Mouse (Mus musculus) liver, postnatal 0 days (tissue): Measurements from ENCODE around the gene Cwc25. TPM values are rescaled to one million over a fixed set of nuclear protein-coding genes. Genes with fewer than 3 reads are reported as not detected.

Experiments
- ATAC-seq: fragments of 200-750 bp; cut with Nextera tagmentation; 2 replicates; pipeline ENCODE4 v1.8.0; 2017; ENCODE audit warnings: mild to moderate bottlenecking, moderate library complexity
- DNase-seq: peaks from one replicate; pipeline ENCODE4 v3.0.0-alpha.2; 2016
- H3K27ac ChIP-seq: fragments of 300-500 bp; sonication (generic); 2 replicates; pipeline ENCODE4 v1.5.1; 2014; ENCODE audit warnings: antibody characterized with exemption, moderate library complexity, mild to moderate bottlenecking, low read depth
- H3K27me3 ChIP-seq: fragments of 300-500 bp; sonication (generic); 2 replicates; pipeline ENCODE4 v1.6.1; 2014; ENCODE audit warnings: low read length, control low read depth, mixed read lengths; ENCODE audit not compliant: insufficient read depth
- H3K36me3 ChIP-seq: fragments of 300-500 bp; sonication (generic); replicated peaks from 2 replicates; pipeline ENCODE4 v1.6.1; 2014; ENCODE audit warnings: mild to moderate bottlenecking, control low read depth, low read length, moderate library complexity, mixed read lengths; ENCODE audit not compliant: insufficient read depth
- H3K4me1 ChIP-seq: fragments of 300-500 bp; sonication (generic); 2 replicates; pipeline ENCODE4 v1.6.1; 2014; ENCODE audit warnings: antibody characterized with exemption, mild to moderate bottlenecking, control low read depth; ENCODE audit not compliant: insufficient read depth
- H3K4me2 ChIP-seq: fragments of 300-500 bp; sonication (generic); 2 replicates; pipeline ENCODE4 v1.6.1; 2014; ENCODE audit warnings: low read depth, mild to moderate bottlenecking, low read length, moderate library complexity, mixed read lengths
- H3K4me3 ChIP-seq: fragments of 300-500 bp; sonication (generic); 2 replicates; pipeline ENCODE4 v1.5.1; 2014; ENCODE audit warnings: low read depth, low read length
- H3K9ac ChIP-seq: fragments of 300-500 bp; sonication (generic); replicated peaks from 2 replicates; pipeline ENCODE4 v1.6.1; 2014; ENCODE audit warnings: mild to moderate bottlenecking, moderate library complexity
- H3K9me3 ChIP-seq: fragments of 300-500 bp; sonication (generic); 2 replicates; pipeline ENCODE4 v1.6.1; 2016; ENCODE audit warnings: mild to moderate bottlenecking, control low read depth, low read length, mixed read lengths
- CTCF ChIP-seq: sonication (generic); IDR thresholded peaks from 2 replicates; pipeline ENCODE4 v1.5.1; 2016; ENCODE audit warnings: antibody characterized with exemption, low read depth
- EP300 ChIP-seq: IDR thresholded peaks from 2 replicates; pipeline ENCODE4 v1.6.1; 2016; ENCODE audit warnings: antibody characterized with exemption, low read depth, mild to moderate bottlenecking
- WGBS: fragments of 180-500 bp; shearing (Covaris S2); extraction: QIAGEN DNeasy Blood & Tissue Kit; methylation state at CpG from one replicate; pipeline ENCODE4 v1.1.7; 2014; ENCODE audit not compliant: insufficient replicate concordance; 5-methylcytosine and 5-hydroxymethylcytosine counted together
- polyA plus RNA-seq: library from polyadenylated mRNA; unstranded; fragments of >200 nt; fragmentation: Nextera tagmentation; extraction: Ambion mirVana; gene quantifications from 2 replicates; pipeline ENCODE4 v1.2.1, GENCODE M21; 2015

Gene Cwc25
- polyA plus RNA-seq, 1 experiment from 2014 or later, result 5.8 TPM

- H3K4me2 ChIP-seq, result no peak overlapping the region
- H3K9ac ChIP-seq, result no peak overlapping the region
- H3K4me3 ChIP-seq, result no peak overlapping the region
- H3K27me3 ChIP-seq, result no peaks in the 10 kb centered on the region
- H3K27ac ChIP-seq, result no peak overlapping the region
- no peaks in the 10 kb centered on the region for H3K9me3 ChIP-seq
- H3K36me3 ChIP-seq, result no peaks in the 10 kb centered on the region
- TF ChIP-seq EP300 (no peak), CTCF (no peak)
- peaks cover 13% of the 10 kb centered on the region; the same call in 1 of the 2 replicates for H3K4me1 ChIP-seq
- DNase-seq, result no peak
- WGBS, result 25% methylated on average over 2 of the region's 2 CpGs
- ATAC-seq, result no peak
These were observed 3.3 kb upstream of the Cwc25 start for GRCm38 (mm10) chr11:97769704-97770103.

DNA sequence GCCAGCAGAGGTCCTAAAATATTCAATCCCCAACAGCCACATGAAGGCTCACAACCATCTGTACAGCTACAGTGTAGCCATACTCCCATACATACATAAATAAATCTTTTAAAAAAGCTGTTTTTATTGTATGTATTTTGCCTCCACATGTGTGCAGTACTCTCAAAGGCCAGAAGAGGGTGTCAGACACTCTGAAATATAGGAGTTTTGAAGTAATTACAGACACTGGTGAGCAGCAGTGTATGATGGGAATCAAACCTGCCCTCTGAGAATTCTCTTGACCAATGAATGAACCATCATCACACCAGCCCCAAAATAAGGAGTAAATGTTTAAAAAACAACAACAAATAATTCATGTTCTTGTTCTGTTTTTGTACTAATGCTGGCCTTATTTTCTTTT is 4.7 kb downstream of the Cwc25 start:
- no peak for ATAC-seq
- no peak for TF ChIP-seq EP300
- peak; percentile 45 for TF ChIP-seq CTCF
- Histone ChIP-seq H3K9me3 (no peaks in the 10 kb centered on the region), H3K27ac (no peak overlapping the region), H3K4me2 (no peak overlapping the region), H3K4me1 (peaks cover 10% of the 10 kb centered on the region; the same call in 1 of the 2 replicates), H3K9ac (no peak overlapping the region), H3K4me3 (no peak overlapping the region), H3K36me3 (peaks cover 40% of the 10 kb centered on the region), H3K27me3 (no peaks in the 10 kb centered on the region)
- DNase-seq, result no peak

- Histone ChIP-seq H3K27me3 (no peaks in the 10 kb centered on the region), H3K27ac (no peak overlapping the region), H3K9me3 (no peaks in the 10 kb centered on the region), H3K4me1 (no peaks in the 10 kb centered on the region), H3K36me3 (peaks cover 55% of the 10 kb centered on the region), H3K4me3 (no peak overlapping the region), H3K4me2 (no peak overlapping the region), H3K9ac (no peak overlapping the region)
- DNase-seq (no peak), ATAC-seq (no peak)
- 69% methylated on average over 6 of the region's 6 CpGs for WGBS
- TF ChIP-seq CTCF (no peak), EP300 (no peak)
These were observed 7.4 kb downstream of the Cwc25 start for GRCm38 (mm10) chr11:97758942-97759341.

DNA sequence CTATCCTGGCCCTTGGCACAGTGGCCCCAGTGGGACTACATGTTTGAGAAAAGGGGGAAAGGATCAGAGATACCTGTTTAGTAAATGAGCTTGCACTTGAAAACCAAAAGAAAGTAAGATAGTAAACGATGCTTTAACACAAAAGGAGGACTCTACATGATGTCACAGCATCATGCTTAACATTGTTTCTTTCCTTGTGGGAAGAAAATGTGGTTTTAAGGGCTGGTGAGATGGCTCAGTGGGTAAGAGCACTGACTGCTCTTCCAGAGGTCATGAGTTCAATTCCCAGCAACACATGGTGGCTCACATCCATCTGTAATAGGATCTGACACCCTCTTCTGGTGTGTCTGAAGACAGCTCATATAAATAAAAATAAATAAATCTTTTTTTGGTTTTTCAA is 8.2 kb downstream of the Cwc25 start:
- no peak for ATAC-seq
- no peak for DNase-seq
- H3K4me1 ChIP-seq, result no peaks in the 10 kb centered on the region
- H3K4me2 ChIP-seq, result no peak overlapping the region
- WGBS, result 80% methylated on average over 1 of the region's 1 CpGs
- peaks cover 58% of the 10 kb centered on the region for H3K36me3 ChIP-seq
- H3K9ac ChIP-seq, result no peak overlapping the region
- no peaks in the 10 kb centered on the region for H3K9me3 ChIP-seq
- TF ChIP-seq EP300 (no peak), CTCF (no peak)
- H3K27ac ChIP-seq, result no peak overlapping the region
- H3K27me3 ChIP-seq, result no peaks in the 10 kb centered on the region
- no peak overlapping the region for H3K4me3 ChIP-seq

DNA sequence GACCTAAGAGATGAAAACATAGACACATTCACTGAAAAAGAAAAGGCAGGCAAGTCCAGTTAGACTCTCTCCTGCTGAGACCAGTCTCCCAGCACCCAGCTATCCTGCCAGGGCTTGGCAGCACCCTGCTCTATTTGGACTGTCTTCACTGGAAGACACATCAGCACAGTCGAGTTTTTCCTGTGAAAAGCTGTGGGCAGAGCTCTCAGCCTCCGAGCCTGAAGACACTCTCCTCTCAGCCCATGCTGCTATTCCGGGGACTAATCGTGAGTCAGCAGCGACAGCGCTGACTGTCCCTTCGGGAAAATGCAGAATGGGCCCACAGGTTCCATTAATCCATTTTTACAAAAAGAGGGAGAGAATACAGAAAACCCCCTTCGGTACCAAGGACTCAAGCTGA is 13.1 kb downstream of the Cwc25 start:
- Histone ChIP-seq H3K27ac (no peak overlapping the region), H3K9ac (no peak overlapping the region), H3K4me3 (no peak overlapping the region), H3K4me2 (no peak overlapping the region), H3K9me3 (no peaks in the 10 kb centered on the region), H3K4me1 (no peaks in the 10 kb centered on the region), H3K36me3 (peaks cover 66% of the 10 kb centered on the region), H3K27me3 (no peaks in the 10 kb centered on the region)
- WGBS, result 95% methylated on average over 8 of the region's 8 CpGs
- no peak for TF ChIP-seq EP300
- TF ChIP-seq CTCF, result no peak
- ATAC-seq, result no peak
- no peak for DNase-seq

DNA sequence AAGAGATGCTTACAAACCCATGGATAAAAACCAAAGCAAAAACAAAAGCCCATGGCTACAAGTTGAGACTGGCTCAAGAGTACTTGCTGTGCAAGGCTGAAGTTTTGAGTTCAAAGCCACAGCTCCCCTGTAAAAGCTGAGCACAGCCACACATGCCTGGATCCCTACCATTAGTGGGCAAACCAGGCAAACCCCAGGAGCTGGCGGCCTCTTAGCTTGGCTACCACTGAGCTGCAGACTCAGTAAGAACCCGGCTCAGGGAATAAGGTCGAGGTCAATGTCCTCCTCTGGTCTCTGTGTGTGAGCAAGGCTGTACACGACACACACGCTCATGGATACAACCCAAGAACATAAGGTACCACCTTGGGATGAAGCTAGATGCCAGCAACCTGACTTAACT is 17.9 kb downstream of the Cwc25 start:
- Histone ChIP-seq H3K4me2 (no peak overlapping the region), H3K27ac (no peak overlapping the region), H3K9ac (no peak overlapping the region), H3K4me1 (peaks cover 2% of the 10 kb centered on the region), H3K4me3 (no peak overlapping the region), H3K36me3 (peaks cover 49% of the 10 kb centered on the region), H3K27me3 (no peaks in the 10 kb centered on the region), H3K9me3 (no peaks in the 10 kb centered on the region)
- no peak for ATAC-seq
- WGBS, result 87% methylated on average over 5 of the region's 5 CpGs
- DNase-seq, result no peak
- TF ChIP-seq CTCF, result no peak
- TF ChIP-seq EP300, result no peak

DNA sequence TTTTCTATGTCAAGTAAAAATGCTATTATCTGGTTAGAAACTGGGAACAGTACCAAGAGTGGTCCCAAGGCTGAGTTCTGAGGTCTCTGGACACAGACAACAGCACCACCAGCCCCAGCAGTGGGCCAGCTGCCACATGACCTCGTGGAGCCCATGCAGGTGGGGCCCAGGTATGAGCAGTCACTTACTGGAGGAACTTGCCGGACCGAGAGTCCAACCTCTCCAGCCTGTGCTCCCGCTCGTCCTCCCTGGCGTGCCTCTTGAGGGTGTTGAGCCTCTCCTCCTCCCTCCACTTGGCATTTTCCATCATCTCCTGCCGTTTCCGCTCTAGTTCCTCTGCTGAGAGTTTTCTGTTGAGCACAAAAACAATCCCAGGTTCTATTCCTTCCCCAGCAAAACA is 18.6 kb downstream of the Cwc25 start:
- H3K36me3 ChIP-seq, result peaks cover 41% of the 10 kb centered on the region

More for the DNA sequence above, 18.6 kb downstream of the Cwc25 start:
- Histone ChIP-seq H3K4me3 (no peak overlapping the region), H3K9ac (no peak overlapping the region), H3K4me1 (peaks cover 8% of the 10 kb centered on the region), H3K4me2 (no peak overlapping the region), H3K27ac (no peak overlapping the region), H3K27me3 (no peaks in the 10 kb centered on the region), H3K9me3 (no peaks in the 10 kb centered on the region)
- DNase-seq (no peak), ATAC-seq (no peak)
- WGBS, result 91% methylated on average over 8 of the region's 8 CpGs
- no peak for TF ChIP-seq EP300
- no peak for TF ChIP-seq CTCF
